Mouse (Mus musculus) kidney, embryonic 16.5 days (tissue): ENCODE data around the gene B430305J03Rik. TPM values are rescaled to one million over a fixed set of nuclear protein-coding genes. Genes with fewer than 3 reads are reported as not detected.

ENCODE experiments used
- ATAC-seq: fragments of 200-750 bp; cut with Nextera tagmentation; 2 replicates; pipeline ENCODE4 v1.8.0; 2017; ENCODE audit warnings: moderate TSS enrichment; ENCODE audit not compliant: low FRiP score, low TSS enrichment
- H3K27ac ChIP-seq: fragments of 300-500 bp; sonication (generic); 2 replicates; pipeline ENCODE4 v1.5.1; 2014; ENCODE audit warnings: low read length
- H3K27me3 ChIP-seq: fragments of 300-500 bp; sonication (generic); 2 replicates; pipeline ENCODE4 v1.6.1; 2014; ENCODE audit warnings: low read length, control low read depth, mixed read lengths; ENCODE audit not compliant: insufficient read depth
- H3K36me3 ChIP-seq: fragments of 300-500 bp; sonication (generic); 2 replicates; pipeline ENCODE4 v1.6.1; 2014; ENCODE audit warnings: low read length, control low read depth, mixed read lengths; ENCODE audit not compliant: insufficient read depth
- H3K4me1 ChIP-seq: fragments of 300-500 bp; sonication (generic); 2 replicates; pipeline ENCODE4 v1.6.1; 2014; ENCODE audit warnings: low read length, control low read depth, mixed read lengths; ENCODE audit not compliant: insufficient read depth
- H3K4me2 ChIP-seq: fragments of 300-500 bp; sonication (generic); replicated peaks from 2 replicates; pipeline ENCODE4 v1.6.1; 2014; ENCODE audit warnings: low read depth, low read length
- H3K4me3 ChIP-seq: fragments of 300-500 bp; sonication (generic); 2 replicates; pipeline ENCODE4 v1.5.1; 2014; ENCODE audit warnings: mild to moderate bottlenecking, low read length
- H3K9ac ChIP-seq: fragments of 300-500 bp; sonication (generic); replicated peaks from 2 replicates; pipeline ENCODE4 v1.6.1; 2014; ENCODE audit warnings: low read length
- H3K9me3 ChIP-seq: fragments of 300-500 bp; sonication (generic); 2 replicates; pipeline ENCODE4 v1.6.1; 2016; ENCODE audit warnings: low read length, control low read depth
- WGBS: fragments of 180-500 bp; shearing (Covaris S2); extraction: QIAGEN DNeasy Blood & Tissue Kit; methylation state at CpG from one replicate; pipeline ENCODE4 v1.1.7; 2014; 5-methylcytosine and 5-hydroxymethylcytosine counted together
- polyA plus RNA-seq: library from polyadenylated mRNA; unstranded; fragments of >200 nt; fragmentation: Nextera tagmentation; extraction: Ambion mirVana; gene quantifications from 2 replicates; pipeline ENCODE4 v1.2.1, GENCODE M21; 2015

The B430305J03Rik gene
- polyA plus RNA-seq, 1 experiment from 2014 or later: not detected

DNA sequence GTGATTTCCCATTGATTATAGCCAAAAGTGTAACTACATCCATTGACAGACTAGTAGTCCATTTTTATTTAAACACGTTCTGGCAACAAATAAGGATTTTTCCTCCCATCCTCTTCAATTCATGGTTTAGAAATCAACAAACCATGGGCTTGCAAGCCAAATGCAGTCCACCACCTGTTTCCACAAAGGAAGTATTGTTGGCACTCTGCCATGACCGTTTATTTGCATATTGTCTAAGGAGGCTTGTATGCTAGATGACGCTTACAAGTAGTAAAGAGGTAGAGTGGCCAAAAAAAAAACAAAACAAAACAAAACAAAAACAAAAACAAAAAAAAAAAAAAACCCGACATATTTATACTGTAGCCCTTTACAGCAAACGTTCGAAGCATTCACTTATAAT, 7.6 kb downstream of the B430305J03Rik start:
- Histone ChIP-seq H3K9me3 (no peaks in the 10 kb centered on the region), H3K36me3 (no peaks in the 10 kb centered on the region), H3K9ac (no peak overlapping the region), H3K4me2 (no peak overlapping the region), H3K4me1 (0 out of 2 replicates have a peak, but pooled peaks cover 5% of the 10 kb centered on the region), H3K27me3 (no peaks in the 10 kb centered on the region), H3K27ac (no peak overlapping the region), H3K4me3 (no peak overlapping the region)
- 53% methylated on average over 6 of the region's 6 CpGs for WGBS
- no peak for ATAC-seq

GRCm38 (mm10) chr3:61355464-61355863, 10.3 kb downstream of the B430305J03Rik start:
- no peak for ATAC-seq
- 0 out of 2 replicates have a peak, but pooled peaks cover 5% of the 10 kb centered on the region for H3K4me1 ChIP-seq
- H3K4me3 ChIP-seq: no peak overlapping the region
- no peak overlapping the region for H3K4me2 ChIP-seq
- 76% methylated on average over 1 of the region's 1 CpGs for WGBS
- H3K36me3 ChIP-seq: no peaks in the 10 kb centered on the region
- no peak overlapping the region for H3K9ac ChIP-seq
- H3K27ac ChIP-seq: no peak overlapping the region
- no peaks in the 10 kb centered on the region for H3K27me3 ChIP-seq
- H3K9me3 ChIP-seq: no peaks in the 10 kb centered on the region

- Histone ChIP-seq H3K36me3 (no peaks in the 10 kb centered on the region), H3K27ac (no peak overlapping the region), H3K4me1 (no peaks in the 10 kb centered on the region), H3K27me3 (no peaks in the 10 kb centered on the region), H3K9me3 (no peaks in the 10 kb centered on the region), H3K4me2 (no peak overlapping the region), H3K9ac (no peak overlapping the region), H3K4me3 (no peak overlapping the region)
- 91% methylated on average over 1 of the region's 1 CpGs for WGBS
- no peak for ATAC-seq
These were observed 16.3 kb downstream of the B430305J03Rik start for GRCm38 (mm10) chr3:61349433-61349832.

DNA sequence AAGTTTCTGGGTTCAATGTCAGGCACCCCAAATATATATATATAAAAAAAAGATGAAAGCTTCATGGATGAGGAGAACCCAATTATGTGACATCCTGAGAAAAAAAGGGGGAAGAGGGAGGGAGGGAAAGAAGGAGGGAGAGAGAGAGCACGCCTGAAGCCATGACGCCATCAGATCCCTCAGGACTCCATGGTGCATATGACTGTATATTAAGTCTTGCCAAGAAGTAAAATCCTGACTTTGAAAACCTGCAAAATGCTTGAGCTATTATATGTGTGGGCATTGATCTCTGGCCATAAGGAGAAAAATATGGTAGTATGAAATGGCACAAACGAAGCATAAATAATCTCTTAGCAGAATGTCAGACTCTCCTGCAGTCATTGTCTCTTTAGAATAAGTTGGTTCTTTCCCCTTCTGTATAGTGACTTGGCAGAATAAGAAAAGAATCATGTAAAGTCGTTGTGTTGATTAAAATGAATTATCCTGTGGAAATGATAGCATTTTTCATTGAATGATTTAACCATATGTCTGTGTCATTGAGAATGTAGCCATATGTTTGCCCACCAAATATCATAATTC, 17.6 kb downstream of the B430305J03Rik start:
- no peak overlapping the region for H3K4me3 ChIP-seq
- 82% methylated on average over 4 of the region's 4 CpGs for WGBS
- no peaks in the 10 kb centered on the region for H3K27me3 ChIP-seq
- no peak overlapping the region for H3K9ac ChIP-seq
- H3K9me3 ChIP-seq: no peaks in the 10 kb centered on the region
- no peak overlapping the region for H3K4me2 ChIP-seq
- no peaks in the 10 kb centered on the region for H3K36me3 ChIP-seq
- ATAC-seq: no peak
- H3K4me1 ChIP-seq: no peaks in the 10 kb centered on the region
- no peak overlapping the region for H3K27ac ChIP-seq

DNA sequence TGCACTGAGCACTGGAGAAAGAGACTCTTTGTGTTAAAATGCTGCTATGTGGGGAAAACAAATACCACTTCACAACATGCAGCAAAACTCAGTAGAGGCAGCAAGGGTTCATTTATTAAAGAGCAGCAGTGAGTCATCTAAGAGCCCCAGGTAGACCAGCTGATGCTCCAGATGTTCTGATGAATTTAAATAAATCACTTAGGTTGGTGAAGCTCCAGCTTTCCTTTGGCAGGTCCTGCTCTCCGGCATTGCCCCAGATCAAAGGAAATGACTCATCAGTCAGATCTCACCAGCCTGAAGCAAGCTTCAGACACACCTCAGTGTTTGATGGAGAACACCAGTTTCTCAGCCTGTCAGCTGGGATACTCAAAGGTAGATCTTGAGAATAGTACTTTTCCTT, 20.1 kb downstream of the B430305J03Rik start:
- ATAC-seq: no peak
- 33% methylated on average over 1 of the region's 1 CpGs for WGBS
- Histone ChIP-seq H3K36me3 (no peaks in the 10 kb centered on the region), H3K27ac (no peak overlapping the region), H3K4me3 (no peak overlapping the region), H3K9ac (no peak overlapping the region), H3K4me2 (no peak overlapping the region), H3K4me1 (no peaks in the 10 kb centered on the region), H3K9me3 (no peaks in the 10 kb centered on the region), H3K27me3 (no peaks in the 10 kb centered on the region)

DNA sequence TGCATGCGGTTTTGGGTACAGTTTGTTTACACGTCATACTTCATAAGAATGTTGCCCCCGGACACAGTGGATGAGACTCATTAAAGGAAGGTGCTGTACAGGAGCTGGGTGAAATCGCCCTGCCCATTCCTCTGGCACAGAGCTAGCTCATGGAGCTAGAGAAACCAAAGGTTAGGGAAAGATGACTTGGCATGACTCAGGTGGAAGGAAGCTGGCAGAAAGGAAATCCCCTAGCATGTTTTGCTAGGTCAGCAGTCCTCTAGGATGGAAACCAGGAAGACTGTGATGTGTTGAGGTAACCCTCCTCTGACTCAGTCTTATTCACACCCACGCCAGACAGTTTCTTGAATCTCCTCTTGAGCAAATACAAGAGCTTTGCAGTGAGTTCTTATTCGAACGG, 21.7 kb downstream of the B430305J03Rik start:
- whole genome bisulfite sequencing: 67% methylated on average over 7 of the region's 7 CpGs
- no peaks in the 10 kb centered on the region for H3K27me3 ChIP-seq
- H3K9me3 ChIP-seq: no peaks in the 10 kb centered on the region
- no peak for ATAC-seq
- H3K36me3 ChIP-seq: no peaks in the 10 kb centered on the region
- H3K27ac ChIP-seq: no peak overlapping the region
- no peak overlapping the region for H3K4me2 ChIP-seq
- H3K4me1 ChIP-seq: no peaks in the 10 kb centered on the region
- H3K9ac ChIP-seq: no peak overlapping the region
- H3K4me3 ChIP-seq: no peak overlapping the region

DNA sequence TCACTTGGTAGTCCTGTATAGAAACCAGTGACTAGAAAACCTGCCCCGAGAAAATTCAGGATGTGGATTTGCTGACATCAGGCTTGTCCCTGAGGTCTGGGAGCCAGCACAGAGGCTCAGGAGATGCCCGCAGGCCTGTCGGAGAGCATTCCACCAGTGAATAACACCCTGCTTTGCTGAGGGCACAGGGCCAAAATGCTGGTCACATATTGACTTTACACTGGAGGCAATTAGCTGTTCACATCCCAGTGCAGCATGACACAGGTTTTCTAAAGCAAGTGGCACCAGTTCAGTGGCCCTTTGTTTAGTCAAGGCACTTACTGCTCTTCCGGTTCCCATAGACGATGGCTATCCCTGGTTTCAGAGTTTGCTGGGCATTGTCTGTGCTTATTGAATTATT, 25.4 kb downstream of the B430305J03Rik start:
- WGBS: 82% methylated on average over 5 of the region's 5 CpGs
- no peaks in the 10 kb centered on the region for H3K36me3 ChIP-seq
- no peak overlapping the region for H3K27ac ChIP-seq
- no peak for ATAC-seq
- H3K9ac ChIP-seq: no peak overlapping the region
- H3K4me3 ChIP-seq: no peak overlapping the region
- no peaks in the 10 kb centered on the region for H3K9me3 ChIP-seq
- H3K4me2 ChIP-seq: no peak overlapping the region
- no peaks in the 10 kb centered on the region for H3K4me1 ChIP-seq
- no peaks in the 10 kb centered on the region for H3K27me3 ChIP-seq

GRCm38 (mm10) chr3:61337230-61337629, 28.5 kb downstream of the B430305J03Rik start:
- Histone ChIP-seq H3K4me3 (no peak overlapping the region), H3K4me2 (no peak overlapping the region), H3K4me1 (no peaks in the 10 kb centered on the region), H3K27me3 (no peaks in the 10 kb centered on the region), H3K9me3 (no peaks in the 10 kb centered on the region), H3K9ac (no peak overlapping the region), H3K36me3 (no peaks in the 10 kb centered on the region), H3K27ac (no peak overlapping the region)
- WGBS: 82% methylated on average over 3 of the region's 3 CpGs
- ATAC-seq: no peak

- Histone ChIP-seq H3K27ac (no peak overlapping the region), H3K4me1 (no peaks in the 10 kb centered on the region), H3K9ac (no peak overlapping the region), H3K4me2 (no peak overlapping the region), H3K9me3 (no peaks in the 10 kb centered on the region), H3K36me3 (no peaks in the 10 kb centered on the region), H3K4me3 (no peak overlapping the region), H3K27me3 (no peaks in the 10 kb centered on the region)
- 54% methylated on average over 2 of the region's 2 CpGs for WGBS
- ATAC-seq: no peak
These were observed 29.5 kb downstream of the B430305J03Rik start for GRCm38 (mm10) chr3:61336205-61336604.

GRCm38 (mm10) chr3:61321632-61322031, 44.1 kb downstream of the B430305J03Rik start:
- Histone ChIP-seq H3K36me3 (no peaks in the 10 kb centered on the region), H3K4me1 (no peaks in the 10 kb centered on the region), H3K9ac (no peak overlapping the region), H3K4me3 (no peak overlapping the region), H3K4me2 (no peak overlapping the region), H3K27ac (no peak overlapping the region), H3K9me3 (no peaks in the 10 kb centered on the region), H3K27me3 (no peaks in the 10 kb centered on the region)
- ATAC-seq: no peak
- WGBS: 83% methylated on average over 6 of the region's 6 CpGs
